ENCODE assay signal across 17 mouse cellular contexts in genomic region chr3:128369521-128370127, GRCm38 (mm10).
DNase-seq lines count a peak whose midpoint lies in the region; ATAC-seq lines count a peak whose summit lies in the region.
"Had no signal": no experiment of that assay in that cellular context is flagged by ENCODE, and none has a peak within 500 bp of the region (broad histone marks: within the 10 kb centered on the region; RNA-seq: fewer than 3 reads in every experiment).

No protein-coding gene starts in this region.

- H3K9me3 ChIP-seq in forebrain, embryonic 13.5 days (replicated peaks), result no peaks in the 10 kb centered on the region
- no peaks in the 10 kb centered on the region for H3K9me3 ChIP-seq in forebrain, embryonic 10.5 days
- no peaks in the 10 kb centered on the region for H3K9me3 ChIP-seq in limb, embryonic 13.5 days
- no peaks in the 10 kb centered on the region for H3K9me3 ChIP-seq in limb, embryonic 10.5 days (replicated peaks)
- H3K9me3 ChIP-seq: heart, embryonic 10.5 days; intestine, embryonic 15.5 days; neural tube, embryonic 13.5 days had no signal

- H3K4me1 ChIP-seq in forebrain, embryonic 13.5 days, result peaks cover 8% of the 10 kb centered on the region
- peaks cover 10% of the 10 kb centered on the region for H3K4me1 ChIP-seq in forebrain, embryonic 10.5 days
- H3K4me1 ChIP-seq in limb, embryonic 13.5 days, result no peaks in the 10 kb centered on the region
- H3K4me1 ChIP-seq in limb, embryonic 10.5 days, result no peaks in the 10 kb centered on the region
- H3K4me1 ChIP-seq: heart, embryonic 10.5 days; intestine, embryonic 15.5 days had no signal

- no peak for DNase-seq in forebrain, embryonic 10.5 days (ENCODE audit: extremely low spot score, low spot score)
- no peak for DNase-seq in limb, embryonic 10.5 days (ENCODE audit: low spot score)
- DNase-seq in embryo, embryonic 10 days (ENCODE audit: low spot score), result peak; percentile 29
- DNase-seq in retina, postnatal 7 days (ENCODE audit: low read depth, low spot score), result peak; percentile 13
- DNase-seq: cerebellum, adult 9-10 months; heart, postnatal 10 days; right cerebral cortex, postnatal 4 days; thymus, postnatal 36 days had no signal

- WGBS in forebrain, embryonic 13.5 days, result 6% methylated on average over 5 of the region's 5 CpGs
- WGBS in forebrain, embryonic 10.5 days, result 8% methylated on average over 5 of the region's 5 CpGs
- WGBS in limb, embryonic 13.5 days, result 64% methylated on average over 5 of the region's 5 CpGs
- 65% methylated on average over 5 of the region's 5 CpGs for WGBS in limb, embryonic 10.5 days

- peak; percentile 50; the same call in 1 of the 2 replicates for ATAC-seq in forebrain, embryonic 13.5 days
- peak; percentile 48; the same call in 1 of the 2 replicates for ATAC-seq in limb, embryonic 13.5 days (ENCODE audit: low FRiP score, low read depth)
- ATAC-seq in activated CD4-positive, CD25-positive, alpha-beta regulatory T cell, adult 4 months, result no peak
- ATAC-seq: intestine, embryonic 15.5 days had no signal

- no peak overlapping the region for H3K27ac ChIP-seq in forebrain, embryonic 13.5 days
- no peak overlapping the region for H3K27ac ChIP-seq in forebrain, embryonic 10.5 days
- H3K27ac ChIP-seq in limb, embryonic 13.5 days, result no peak overlapping the region
- no peak overlapping the region for H3K27ac ChIP-seq in limb, embryonic 10.5 days
- H3K27ac ChIP-seq: heart, embryonic 10.5 days; hindbrain, embryonic 14.5 days; intestine, embryonic 15.5 days; liver, embryonic 14.5 days; neural tube, embryonic 13.5 days had no signal

- H3K4me2 ChIP-seq in forebrain, embryonic 13.5 days, result no peak overlapping the region
- no peak overlapping the region for H3K4me2 ChIP-seq in limb, embryonic 13.5 days (replicated peaks)
- H3K4me2 ChIP-seq: hindbrain, embryonic 14.5 days; intestine, embryonic 15.5 days; neural tube, embryonic 13.5 days had no signal

- no peaks in the 10 kb centered on the region for H3K36me3 ChIP-seq in forebrain, embryonic 13.5 days (ENCODE audit: poor library complexity, severe bottlenecking)
- H3K36me3 ChIP-seq in forebrain, embryonic 10.5 days (replicated peaks), result no peaks in the 10 kb centered on the region
- H3K36me3 ChIP-seq in limb, embryonic 13.5 days, result no peaks in the 10 kb centered on the region
- no peaks in the 10 kb centered on the region for H3K36me3 ChIP-seq in limb, embryonic 10.5 days
- H3K36me3 ChIP-seq: heart, embryonic 10.5 days; intestine, embryonic 15.5 days; neural tube, embryonic 13.5 days had no signal

- H3K4me3 ChIP-seq in forebrain, embryonic 13.5 days, result no peak overlapping the region
- no peak overlapping the region for H3K4me3 ChIP-seq in forebrain, embryonic 10.5 days
- no peak overlapping the region for H3K4me3 ChIP-seq in limb, embryonic 13.5 days
- H3K4me3 ChIP-seq in limb, embryonic 10.5 days, result no peak overlapping the region
- H3K4me3 ChIP-seq: erythroblast, embryonic 14.5 days; heart, embryonic 10.5 days; intestine, embryonic 15.5 days; neural tube, embryonic 13.5 days had no signal

- no peaks in the 10 kb centered on the region for H3K27me3 ChIP-seq in forebrain, embryonic 13.5 days
- H3K27me3 ChIP-seq in forebrain, embryonic 10.5 days (ENCODE audit: poor library complexity, severe bottlenecking), result 0 out of 2 replicates have a peak, but pooled peaks cover 4% of the 10 kb centered on the region
- no peaks in the 10 kb centered on the region for H3K27me3 ChIP-seq in limb, embryonic 13.5 days
- H3K27me3 ChIP-seq in limb, embryonic 10.5 days (ENCODE audit: low read depth, poor library complexity, severe bottlenecking), result no peaks in the 10 kb centered on the region
- H3K27me3 ChIP-seq: intestine, embryonic 15.5 days; neural tube, embryonic 13.5 days had no signal

- no peak overlapping the region for H3K9ac ChIP-seq in forebrain, embryonic 13.5 days
- no peak overlapping the region for H3K9ac ChIP-seq in limb, embryonic 13.5 days
- H3K9ac ChIP-seq: hindbrain, embryonic 14.5 days; intestine, embryonic 15.5 days; liver, embryonic 14.5 days; neural tube, embryonic 13.5 days had no signal

Comparison
In these comparisons a context has a peak if more than half of its experiments do, and no peak if none do; other contexts are left out.
1. DNase-seq: peak in embryo, embryonic 10 days (single experiment) and retina, postnatal 7 days (single experiment); none in forebrain, embryonic 10.5 days (single experiment) and limb, embryonic 10.5 days (single experiment).